Mouse (Mus musculus) retina, postnatal 7 days (tissue): ENCODE results near the gene Eed.
"Not testable (repeated sequence)": the region's sequence is repeated elsewhere in the genome, so short reads cannot be mapped to it uniquely, and the experiment has no call there.

Source experiments
- DNase-seq: peaks from one replicate; pipeline ENCODE4 v3.0.0-alpha.2; 2012; ENCODE audit warnings: low read depth, low spot score

Gene Eed

DNA sequence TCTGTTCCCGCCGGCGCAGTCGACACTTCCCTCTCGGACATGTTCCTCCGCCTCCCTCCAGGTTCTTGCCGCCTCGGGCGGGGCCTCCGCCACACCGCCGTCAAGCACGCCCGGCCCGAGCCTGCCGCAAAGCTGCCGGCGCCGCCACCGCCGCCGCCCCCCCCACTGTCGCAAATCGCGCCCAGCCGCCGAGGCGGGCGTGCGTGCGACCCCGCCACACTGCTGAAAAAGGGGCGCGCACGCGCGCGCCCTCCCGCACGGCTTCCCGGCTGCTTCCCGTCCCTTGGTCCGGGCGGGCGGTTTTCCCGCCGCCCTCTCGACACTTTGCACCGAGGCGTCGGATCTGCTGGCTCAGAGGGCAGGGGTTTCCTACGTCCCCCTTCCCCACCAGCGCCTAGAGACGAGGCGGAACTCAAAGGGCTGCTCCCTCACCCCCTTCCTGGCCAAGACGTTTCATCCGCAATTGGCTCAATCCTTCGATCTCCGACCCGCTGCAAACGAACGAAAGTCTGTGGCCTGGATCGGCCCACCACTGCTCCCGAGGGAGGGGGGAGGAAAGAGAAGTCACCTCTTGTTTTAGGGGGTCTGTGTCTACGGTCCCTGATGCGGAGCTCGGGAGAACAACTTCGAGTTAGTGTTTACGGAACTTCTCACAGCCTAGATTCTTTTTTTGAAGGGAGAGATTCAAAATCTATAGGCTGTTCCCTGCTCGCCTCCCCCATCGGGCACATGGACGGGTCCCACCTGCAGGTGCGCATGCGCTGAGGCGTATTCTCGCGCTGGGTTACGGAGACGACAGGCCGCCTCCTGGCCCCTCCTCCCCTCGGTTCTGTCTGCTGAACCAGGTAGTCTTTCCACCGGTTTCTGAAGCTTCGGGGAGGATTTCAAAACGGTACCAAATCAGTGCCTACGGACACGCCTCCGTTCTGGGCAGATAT lies at the start of gene Eed:
Eed (minus strand) TSS at position 499 of the 938 bp plus-strand sequence.
- DNase-seq, result peak; percentile 91

DNA sequence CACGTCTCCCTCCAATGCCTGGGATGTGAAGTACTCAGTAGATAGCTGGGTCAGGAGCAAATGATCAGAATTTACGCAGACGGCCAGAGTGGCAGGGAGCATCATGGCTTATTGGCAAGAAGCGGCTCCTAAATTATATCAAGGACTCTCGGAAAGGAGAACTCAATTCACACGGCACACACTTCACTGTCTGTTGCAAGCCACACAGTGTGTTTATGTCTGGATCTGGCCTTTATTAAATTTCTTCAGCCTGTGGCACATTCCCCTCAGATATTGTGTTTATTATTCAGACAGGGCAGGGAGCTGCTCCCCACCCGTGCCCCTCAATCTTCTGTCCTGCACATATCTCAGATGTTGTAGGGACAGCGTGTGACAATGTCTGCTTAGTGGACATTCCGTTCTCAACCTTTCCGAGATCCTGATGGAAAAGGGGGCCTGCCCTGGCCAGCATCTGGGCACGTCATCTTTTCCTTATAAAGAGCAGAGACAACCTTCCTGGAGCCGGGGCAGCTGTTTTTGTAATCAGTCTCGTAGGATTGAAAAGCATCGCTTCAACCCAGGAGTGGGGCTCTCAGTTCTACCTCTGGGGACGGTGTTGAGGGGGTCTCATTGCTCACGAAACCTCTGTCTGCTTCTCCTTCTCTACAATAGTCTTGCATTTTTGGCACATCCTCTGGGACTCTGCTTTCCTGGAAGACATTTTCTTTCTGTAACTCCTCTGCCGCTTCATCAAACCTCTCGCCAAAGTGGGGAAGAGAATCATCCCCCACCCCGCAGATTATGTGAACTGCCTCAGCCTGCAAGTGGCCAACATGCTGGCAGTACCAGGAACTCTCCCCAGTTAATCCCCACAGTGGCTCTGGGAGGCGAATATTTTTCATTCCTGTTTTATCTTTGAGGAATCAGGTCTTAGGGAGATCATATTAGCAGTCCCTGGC lies 49.0 kb upstream of the Eed start:
- DNase-seq, result no peak

DNA sequence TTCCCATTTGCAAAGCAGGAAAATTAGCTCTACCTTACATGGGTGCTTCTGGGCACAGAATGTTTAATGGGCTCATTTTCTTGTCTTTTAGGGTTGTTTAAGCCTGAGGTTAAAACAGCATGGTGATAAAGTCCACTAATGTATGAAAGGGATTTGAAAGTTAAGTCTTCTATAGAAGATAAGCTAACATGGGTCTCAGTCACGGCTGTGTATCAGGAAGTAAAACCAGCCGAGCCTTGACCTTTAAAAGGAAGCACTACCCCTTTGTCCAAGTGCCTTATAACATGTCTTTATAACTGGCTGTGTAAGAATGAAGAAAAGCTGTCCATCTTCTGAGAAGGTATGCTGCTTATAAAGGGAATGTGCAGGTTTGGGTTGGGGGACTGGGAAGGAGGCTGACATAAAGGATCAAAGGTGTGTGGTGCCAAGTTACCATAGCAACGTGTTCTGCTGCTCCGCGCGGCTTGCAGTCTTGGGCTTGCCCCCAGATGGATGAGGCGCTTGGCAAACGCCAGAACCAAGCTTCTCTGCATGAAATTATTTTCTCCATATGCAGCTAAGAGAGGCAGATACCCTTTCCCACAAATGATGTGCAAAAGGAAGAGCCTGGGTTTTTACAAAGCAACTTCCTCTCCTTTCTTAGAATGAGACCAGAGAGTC lies 48.2 kb upstream of the Eed start:
- DNase-seq, result no peak

DNA sequence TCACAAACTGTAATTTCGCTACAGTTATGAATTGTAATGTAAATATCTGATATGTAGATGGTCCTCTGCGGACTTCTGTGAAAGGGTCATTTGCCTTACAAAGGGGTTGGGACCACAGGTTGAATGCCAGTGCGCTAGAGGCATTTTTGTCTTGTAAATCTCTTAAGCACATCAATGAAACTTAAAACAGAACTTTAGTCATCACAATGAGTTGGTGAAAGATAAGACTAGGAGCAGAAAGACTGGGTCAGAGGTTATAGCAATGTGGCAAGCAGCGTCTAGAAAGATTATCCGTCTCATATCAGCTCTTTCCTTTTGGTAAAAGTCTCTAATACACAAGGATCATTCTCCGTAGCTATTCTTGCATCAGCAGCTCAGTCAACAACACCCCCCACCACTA lies 44.2 kb upstream of the Eed start:
- DNase-seq, result no peak

DNA sequence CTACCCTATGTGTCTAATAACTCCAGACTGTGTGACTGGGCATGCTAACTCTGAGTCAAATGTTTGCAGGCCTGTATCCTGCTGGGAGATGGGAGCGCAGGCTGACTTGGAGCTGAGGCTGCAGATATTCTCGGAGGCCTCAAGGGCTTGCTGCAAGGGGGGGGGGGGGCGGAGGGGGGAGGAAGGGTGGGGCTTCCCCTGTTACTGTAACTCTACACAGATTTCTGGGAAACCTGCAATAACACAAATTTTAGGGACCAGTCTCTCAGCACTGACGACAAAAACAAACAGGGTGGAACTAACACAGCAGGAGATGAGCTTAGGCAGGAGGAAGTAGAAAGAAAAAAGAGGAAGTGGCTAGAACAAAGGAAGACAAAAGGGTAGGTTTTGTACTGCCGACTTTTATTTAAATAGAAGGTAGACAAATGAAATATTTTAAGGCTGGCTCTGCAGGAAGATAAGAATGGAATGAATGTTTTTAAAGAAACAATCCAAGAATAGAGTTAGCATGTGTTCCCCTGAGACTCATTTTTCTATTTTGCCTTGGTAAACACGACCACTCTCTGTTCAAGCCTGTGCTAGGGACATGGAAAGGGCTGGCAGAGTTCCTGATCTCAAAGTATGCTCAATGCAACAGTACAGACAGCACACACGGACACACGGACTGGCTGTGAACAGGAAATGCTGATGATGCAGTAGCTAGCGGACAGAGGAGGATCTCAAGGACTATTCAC lies 42.4 kb upstream of the Eed start:
- no peak for DNase-seq

DNA sequence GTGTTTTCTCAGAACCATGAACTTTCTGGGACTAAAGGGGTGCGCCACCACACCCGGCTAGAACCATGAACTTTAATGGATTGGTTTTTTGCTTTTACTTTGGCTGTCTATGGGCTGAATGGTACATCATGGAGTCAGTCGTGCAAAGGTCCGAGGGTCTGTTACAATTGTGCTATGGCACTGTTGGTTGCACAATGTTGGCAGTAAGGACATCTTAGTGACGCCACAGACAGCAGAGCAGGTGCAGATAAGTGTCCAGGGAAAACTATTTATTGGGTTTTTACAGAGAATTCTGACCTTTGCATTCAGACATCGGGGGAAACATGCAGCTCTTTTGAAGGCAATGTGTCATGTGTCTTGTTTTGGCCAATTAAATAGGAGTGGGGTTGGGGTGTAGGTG lies 39.5 kb upstream of the Eed start:
- no peak for DNase-seq

DNA sequence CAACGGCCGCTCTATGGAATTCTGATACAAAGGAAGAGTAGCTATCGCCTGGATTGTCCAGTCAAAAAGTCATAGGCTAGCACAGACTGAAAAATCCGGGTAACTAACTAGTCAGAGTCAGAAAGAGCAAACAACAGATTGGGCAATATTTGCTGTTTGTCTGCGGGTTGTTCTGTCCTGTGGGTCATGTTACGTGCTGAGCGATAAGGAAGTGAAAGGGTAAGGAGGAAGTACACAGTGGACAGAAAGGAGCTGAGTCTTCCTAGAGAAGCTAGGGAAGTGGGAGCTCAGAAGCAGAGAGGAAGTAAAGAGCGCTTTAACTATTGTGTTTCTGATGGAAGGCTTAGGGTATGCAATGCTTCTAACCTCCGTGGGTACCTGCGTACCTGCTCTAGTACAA lies 38.8 kb upstream of the Eed start:
- DNase-seq, result no peak

DNA sequence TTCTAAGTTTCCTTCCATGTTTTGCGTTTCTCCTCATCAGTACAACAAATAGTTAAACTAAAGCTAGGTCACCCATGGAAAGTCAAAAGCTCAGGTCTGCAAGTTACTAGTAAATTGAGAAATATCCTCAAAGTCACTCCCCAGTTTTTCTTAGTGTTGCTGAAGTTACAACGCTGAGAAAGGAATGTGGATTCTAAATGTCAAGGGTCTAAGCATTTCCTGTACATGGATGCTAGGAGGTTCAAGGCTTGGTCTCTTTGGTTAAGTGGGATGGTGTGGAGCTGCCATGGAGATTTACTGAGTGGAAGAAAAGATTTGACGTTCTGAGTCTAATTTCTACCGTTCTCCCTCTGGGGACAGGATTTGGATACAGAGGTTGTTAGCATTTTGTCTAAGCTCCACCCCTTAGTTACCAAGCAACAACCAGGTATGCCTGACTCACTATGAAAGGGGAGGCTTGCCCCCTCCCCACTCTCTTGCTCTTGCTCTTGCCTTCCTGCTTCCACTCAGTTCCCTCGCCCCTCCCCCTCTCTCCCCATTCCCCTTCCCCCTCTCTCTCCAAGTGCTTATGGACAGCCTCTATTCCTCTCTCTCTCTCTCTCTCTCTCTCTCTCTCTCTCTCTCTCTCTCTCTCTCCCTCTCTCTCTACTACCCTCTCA lies 36.3 kb upstream of the Eed start:
- DNase-seq, result no peak

DNA sequence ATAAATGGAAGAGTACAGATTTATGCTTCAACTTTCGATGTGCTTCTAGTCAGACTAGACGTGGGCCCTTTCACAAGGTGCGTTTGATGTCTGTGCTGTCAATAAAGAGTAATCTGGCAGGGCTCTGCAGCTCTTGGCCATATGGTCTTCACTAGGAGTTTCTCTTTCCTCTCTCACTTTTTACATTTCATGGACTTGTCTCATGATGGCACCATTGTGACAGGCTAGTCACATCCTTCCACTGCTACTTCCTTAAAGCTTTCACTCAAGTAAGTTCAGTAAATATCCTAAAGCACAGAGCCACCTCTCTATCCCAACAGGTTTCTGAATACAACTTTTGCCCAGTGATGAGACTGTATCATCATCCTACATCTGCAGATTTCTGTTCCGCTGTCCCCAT lies 35.7 kb upstream of the Eed start:
- no peak for DNase-seq

DNA sequence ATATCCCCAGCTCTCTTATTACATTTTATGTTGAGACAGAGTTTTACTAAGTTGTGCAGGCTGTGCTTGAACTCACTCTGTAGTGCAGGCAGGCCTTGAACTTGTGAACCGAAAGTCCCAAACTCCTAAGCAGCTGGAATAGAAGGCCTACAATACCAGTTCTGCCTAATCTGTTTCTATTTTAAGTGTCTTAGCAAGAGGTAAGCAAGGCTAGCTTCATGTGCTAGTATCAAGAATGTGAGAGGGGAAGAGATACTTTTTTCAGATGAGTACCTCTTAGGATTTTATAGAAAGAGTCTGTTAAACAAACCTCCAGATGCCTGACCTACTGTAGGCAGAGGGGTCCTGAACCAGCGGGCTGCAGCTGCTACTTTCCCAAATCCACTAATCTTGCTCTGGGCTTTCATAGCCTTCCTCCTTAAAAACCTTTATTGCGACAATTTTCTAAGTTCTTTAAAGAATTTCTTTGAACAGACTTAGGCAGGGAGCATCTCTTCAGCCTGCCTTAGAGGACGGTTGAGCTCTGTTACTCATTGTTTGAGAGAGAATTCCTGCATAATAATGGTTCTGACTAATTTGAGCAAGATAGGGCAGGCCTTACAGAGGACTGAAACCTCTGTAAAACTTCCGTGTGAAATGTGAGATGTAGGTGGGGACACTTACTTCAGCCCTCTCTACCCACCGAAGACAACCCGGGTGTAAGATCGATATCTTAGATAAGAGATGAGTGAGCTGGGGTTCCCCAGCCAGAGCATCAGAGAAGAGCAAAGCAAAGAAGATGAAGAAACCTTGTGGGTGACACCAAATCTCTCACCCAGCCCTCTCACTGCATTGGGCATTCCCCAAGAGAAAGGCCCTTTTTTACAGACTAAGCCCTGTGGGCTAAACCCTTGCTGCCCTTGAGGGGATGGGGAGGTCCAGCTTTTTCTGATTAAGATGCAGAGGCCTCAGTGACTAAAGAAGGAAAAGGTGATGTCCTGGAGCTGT lies 26.2 kb upstream of the Eed start:
- DNase-seq, result no peak

DNA sequence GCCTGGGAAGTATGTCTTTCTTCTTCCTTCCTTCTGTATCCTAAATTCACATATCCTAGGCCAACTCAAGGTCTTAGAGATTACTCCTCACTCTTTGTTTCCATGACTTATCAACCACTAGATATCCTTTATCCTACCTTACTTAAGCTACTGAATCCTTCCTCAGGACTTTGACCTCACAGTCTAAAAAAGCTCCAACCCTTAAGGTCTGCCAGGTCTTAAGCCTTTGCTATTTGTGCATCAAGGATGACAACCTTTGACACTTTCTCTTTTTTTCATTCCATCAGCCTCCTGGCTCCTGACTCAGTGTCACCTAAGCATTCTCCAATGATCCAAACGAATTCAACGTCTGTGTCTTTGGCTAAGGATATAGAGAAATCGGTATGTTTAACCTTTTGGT lies 24.0 kb upstream of the Eed start:
- no peak for DNase-seq

DNA sequence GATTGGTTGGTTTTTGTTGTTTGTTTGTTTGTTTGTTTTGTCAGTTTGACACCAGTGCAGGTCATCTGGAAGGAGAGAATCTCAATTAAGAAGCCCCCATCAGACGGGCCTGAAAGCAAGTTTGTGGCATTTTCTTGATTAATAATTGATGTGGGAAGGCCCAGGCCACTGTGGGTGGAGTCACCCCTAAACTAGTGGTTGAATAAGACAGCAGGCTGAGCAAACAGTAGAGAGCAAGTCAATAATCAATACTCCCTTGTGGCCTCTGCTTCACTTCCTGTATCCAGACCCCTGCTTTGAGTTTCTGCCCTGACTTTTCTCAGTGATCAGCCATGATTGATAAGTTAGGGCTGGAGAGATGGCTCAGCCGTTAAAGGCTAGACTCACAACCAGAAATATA lies 21.6 kb upstream of the Eed start:
- no peak for DNase-seq

DNA sequence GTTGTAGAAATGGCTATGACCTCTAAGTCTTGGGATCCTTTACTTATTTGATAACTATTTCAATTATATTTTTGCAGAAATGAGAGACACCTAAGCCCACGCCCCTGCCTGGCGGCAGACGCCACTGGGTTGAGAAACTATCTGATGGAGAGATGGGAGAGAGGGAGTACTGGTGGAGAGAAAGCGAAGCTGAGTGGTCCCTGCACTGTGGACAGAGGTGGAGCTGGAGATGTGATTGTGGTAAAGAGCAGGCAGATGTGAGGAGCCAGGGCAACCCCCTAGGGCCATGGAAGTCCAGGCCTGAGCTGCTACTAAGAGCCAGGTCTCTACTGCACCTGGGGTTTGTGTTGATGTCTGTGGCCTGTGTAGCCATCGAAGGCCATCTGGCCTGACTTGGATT lies 18.7 kb upstream of the Eed start:
- DNase-seq, result no peak

DNA sequence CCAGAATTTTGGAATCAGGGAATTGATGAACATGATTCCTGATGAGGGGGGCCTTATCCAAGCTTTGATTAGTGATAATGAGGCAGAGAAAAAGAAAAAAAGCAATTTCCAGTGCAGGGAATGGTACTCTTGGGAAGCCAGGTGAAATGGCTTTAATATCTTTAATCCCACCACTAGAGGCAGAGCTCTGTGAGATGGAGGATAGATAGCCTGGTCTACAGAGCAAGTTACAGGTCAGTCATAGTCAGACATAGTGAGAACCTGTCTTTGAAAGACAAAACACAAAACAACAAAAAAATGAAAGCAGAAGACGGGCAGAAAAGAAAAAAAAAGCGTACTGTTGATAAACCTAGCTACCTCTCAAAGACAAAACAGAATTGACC lies 17.8 kb upstream of the Eed start:
- no peak for DNase-seq

DNA sequence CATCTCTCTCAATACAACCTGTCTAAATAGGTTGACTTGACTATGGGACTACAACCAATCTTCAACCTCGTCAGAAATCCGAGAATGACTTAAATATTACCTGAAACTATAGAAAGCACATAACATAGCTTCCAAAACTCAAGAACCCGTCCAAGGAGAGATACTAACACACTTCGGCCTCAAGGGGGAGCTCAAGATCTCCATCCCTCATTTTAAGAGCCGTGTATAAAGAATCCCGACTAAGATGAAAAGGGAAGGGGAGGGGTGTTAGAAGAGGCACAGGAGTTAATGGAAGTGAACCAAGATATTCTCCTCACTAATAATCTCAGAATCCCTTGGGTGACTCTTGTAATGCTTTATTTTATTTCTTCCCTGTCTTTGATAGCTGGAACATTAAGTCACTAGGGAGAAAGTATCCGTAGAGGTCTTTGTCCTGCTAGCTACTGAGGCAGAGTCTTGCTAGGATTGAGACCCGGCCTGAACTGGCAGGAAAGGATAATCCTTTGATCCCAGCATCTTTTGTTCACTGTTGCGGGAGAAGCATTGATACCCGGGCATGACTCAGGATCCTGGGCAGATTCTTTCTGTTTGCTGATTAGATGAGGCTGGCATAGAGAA lies 17.3 kb upstream of the Eed start:
- DNase-seq, result peak; percentile 64

DNA sequence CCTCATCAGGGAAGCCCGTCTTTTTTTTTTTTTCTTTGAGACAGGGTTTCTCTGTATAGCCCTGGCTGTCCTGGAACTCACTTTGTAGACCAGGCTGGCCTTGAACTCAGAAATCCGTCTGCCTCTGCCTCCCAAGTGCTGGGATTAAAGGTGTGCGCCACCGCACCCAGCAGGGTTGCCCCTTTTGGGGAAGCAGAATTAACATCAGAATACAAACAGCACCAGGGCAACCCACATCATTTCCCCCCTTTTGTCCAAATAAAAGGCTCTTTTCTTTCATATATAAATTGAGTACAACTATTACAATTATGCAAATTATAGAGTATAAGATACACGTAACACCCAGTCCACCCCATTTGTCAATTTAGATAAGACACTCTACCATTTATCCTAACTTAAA lies 16.7 kb upstream of the Eed start:
- DNase-seq, result not testable (repeated sequence)

DNA sequence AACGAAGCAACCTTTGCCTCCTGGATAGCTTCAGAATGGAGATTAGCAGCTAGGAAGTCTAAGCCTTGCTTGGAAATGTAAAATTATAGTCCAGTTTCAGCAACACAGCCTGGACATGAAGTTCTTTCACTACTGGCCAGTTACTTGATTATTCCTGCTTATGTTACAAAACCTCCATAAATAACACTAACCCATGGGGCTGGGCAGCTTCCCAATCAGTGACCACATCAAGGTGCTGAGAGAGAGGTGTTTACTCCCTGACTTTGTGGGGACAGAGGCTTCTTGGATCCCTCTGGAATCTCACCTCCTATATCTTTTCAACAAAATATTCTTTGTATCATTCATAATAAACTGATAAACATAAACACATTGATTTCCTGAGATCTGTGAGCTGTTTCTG lies 12.3 kb upstream of the Eed start:
- DNase-seq, result no peak

DNA sequence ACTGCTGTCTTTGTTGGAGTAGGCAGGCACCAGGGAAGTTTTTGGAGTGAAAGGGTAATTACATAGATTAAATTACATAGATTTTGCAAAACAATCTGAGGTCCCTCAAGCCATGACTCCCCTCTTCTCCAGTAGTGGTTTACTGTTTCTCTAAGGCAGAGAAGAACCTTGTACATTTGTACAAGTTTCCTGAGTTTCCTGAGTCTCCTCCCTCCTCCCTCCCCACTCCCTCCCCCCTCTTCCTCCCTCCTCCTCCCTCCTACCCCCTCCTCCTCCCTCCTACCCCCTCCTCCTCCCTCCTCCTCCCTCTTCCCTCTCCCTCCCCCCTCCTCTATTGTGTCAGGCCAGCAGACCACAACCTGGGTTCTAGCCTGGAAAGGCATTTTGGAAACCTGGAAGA lies 3.6 kb upstream of the Eed start:
- DNase-seq, result no peak

DNA sequence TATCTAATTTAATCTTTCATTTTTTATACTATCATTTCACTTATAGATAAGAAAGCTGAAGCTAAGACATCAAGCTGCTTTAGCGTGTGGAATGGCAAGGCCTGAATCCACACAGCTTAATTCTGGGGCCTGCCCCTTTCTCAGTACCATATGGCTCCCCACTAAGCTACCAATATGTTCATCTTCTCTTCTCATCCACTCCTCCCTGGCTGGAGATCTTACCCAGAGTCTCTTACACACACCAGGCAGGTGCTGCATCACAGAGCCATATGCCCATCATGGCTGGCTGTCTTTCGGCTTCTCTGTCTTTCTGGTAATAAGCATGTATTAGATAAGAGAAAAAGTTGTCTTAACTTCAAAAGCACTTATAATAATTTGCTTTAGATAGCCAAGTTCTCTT lies 2.7 kb upstream of the Eed start:
- DNase-seq, result no peak
